Mouse (Mus musculus) heart, postnatal 25 days (tissue): ENCODE data around the gene Arntl2. TPM values are rescaled to one million over a fixed set of nuclear protein-coding genes. Genes with fewer than 3 reads are reported as not detected.
"Not testable (repeated sequence)": the region's sequence is repeated elsewhere in the genome, so short reads cannot be mapped to it uniquely, and the experiment has no call there.

Experiments
- DNase-seq: peaks from one replicate; pipeline ENCODE4 v3.0.0; 2022; ENCODE audit warnings: low spot score
- intact Hi-C: fragments of 180-260 bp; cut with DNase I; formaldehyde crosslinking; loops from one replicate; pipeline ENCODE4 v1.15.1; 2025
- total RNA-seq, 2 experiments: library from RNA; stranded (reverse); gene quantifications; 2 replicates each; pipeline ENCODE4 v1.2.3; 2021

The Arntl2 gene
- total RNA-seq, 2 experiments from 2014 or later = 0.78 to 1.6 TPM

DNA sequence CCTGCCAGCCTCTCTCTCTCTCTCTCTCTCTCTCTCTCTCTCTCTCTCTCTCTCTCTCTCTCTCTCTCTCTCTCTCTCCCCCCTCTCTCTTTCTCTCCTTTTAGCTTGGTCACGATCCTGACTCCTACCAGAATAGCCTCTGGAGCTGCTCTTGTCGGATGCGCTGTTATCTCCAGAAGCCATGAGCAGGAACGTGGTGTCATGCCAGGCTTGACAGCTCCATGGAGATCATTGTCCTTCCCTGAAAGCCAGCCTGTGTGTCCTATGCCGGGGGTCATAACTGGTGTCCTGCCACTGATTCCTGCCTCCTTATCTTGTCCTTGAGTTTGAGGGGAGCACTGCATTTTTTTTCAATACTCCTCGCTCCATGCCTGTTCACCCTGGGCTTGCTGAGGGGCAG, 49.0 kb downstream of the Arntl2 start:
- intact Hi-C loops = no loop called here
- no peak for DNase-seq

GRCm38 (mm10) chr6:146845347-146845746, 49.5 kb downstream of the Arntl2 start:
- intact Hi-C loops = no loop called here
- DNase-seq = no peak

DNA sequence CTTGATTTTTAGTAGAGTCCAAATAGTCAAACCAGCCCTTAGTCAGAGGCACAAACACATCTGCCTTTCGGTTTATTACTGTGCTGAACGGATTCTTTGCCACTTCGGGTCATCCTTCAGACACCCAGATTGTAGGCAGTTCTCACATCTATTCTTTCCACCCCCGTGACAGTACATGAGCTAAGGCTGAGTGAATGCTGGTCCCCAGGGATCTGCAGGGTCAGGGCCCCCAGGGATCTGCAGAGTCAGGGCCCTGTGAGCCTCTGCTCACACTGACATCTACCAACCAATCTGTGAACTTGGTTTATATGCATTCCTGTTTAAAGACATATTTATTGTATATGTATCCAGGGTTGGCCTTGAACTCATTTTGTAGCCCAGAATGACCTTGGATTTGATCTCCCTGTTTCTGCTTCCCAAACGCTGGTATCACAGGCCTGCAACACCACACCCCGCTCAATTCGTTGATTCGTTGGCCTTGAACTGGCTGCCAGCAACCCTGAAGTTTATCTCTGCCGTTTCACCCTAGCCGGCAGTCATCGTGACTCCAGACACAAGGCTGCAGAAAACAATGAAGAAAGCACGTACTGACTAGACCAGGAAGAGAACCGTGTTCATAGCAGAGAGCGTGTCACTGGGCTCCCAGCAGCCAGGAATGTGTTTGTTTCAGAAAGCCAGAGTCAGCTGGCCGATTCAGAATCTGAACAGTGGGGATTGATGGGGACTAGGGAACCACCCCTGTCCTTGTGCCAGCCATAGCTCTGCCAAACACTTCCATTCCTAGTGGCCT, 50.3 kb downstream of the Arntl2 start:
- intact Hi-C loops = no loop called here
- peak; percentile 32 for DNase-seq

DNA sequence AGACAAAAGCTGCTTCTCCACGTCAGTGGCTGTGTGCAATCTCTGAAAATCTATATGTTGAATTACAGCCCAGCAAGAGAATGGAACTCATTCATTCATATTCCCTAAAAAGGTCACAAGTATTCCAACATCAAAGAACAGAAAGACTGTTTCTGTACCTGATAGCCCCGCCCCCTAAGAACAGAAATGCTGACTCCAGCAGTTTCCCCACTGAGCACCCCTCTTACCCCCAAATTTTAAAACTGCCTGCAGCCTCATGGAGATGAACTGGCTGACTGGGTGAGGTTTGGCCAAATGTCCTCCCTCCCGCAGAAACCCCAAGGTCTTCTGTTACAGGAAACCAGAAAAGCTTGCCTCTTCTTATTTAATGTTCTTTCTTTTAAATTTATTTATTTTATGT, 51.5 kb downstream of the Arntl2 start:
- DNase-seq = no peak
- intact Hi-C loops = no loop called here

GRCm38 (mm10) chr6:146848281-146848680, 52.4 kb downstream of the Arntl2 start:
- intact Hi-C loops = no loop called here
- DNase-seq = no peak

- intact Hi-C loops = no loop called here
- no peak for DNase-seq
Measured at GRCm38 (mm10) chr6:146850050-146850449, 54.2 kb downstream of the Arntl2 start, which contains the start of gene Smco2. Gene Smco2, plus strand, starts transcription at chr6:146850104.

DNA sequence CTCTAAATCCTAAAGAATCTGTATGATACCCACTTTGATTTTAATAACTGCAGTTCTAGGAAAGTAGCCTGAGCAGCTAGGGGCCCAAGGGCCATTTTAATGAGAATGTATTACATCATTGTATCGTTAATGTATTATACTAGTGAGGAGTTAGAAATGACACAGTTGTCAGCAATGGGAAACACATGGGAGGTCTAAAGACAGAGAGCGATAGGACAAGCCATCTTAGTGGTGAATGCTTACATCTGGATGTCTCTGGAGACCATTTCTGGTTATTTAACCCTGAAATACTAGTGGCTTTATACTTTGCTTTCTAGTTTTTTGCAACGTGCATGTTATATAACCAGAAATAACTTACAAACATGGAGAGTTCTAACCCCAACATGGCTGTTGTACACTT, 56.1 kb downstream of the Arntl2 start:
- intact Hi-C loops = no loop called here

DNA sequence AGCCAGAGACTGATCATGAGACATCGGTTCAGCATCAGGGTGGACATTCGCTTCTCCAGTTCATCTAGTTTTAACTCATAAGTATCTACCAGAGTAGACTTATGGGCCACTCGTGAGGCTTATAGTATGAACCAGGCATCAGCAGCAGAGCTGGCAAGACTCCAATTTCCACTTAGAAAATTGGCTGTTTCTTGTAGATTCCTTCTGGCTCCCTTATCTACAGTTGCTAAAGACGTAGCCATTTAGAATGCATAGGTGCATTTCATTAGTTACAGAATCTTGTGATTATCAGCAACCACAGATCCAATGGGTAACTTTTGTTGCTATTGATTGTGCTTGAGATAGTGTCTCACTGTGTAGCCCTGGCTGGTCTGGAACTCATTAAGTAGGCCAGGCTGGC, 56.9 kb downstream of the Arntl2 start:
- intact Hi-C loops = no loop called here
- no peak for DNase-seq

More for the DNA sequence above, 56.1 kb downstream of the Arntl2 start:
- DNase-seq = no peak

DNA sequence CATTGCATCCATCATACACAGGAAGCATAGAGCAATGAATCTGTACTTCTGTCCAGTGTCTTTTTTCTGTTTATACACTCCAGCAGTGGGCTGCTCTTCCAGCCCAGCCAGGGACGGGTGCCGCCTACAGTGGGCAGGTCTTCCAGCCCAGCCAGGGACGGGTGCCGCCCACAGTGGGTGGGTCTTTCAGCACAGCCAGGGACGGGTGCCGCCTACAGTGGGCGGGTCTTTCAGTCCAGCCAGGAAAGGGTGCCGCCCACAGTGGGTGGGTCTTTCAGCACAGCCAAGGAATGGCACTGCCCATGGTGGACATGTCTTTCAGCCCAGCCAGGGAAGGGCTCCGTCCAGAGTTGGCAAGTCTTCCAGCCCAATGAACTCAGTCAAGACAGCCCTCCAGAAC, 59.3 kb downstream of the Arntl2 start:
- DNase-seq = no peak
- intact Hi-C loops = no loop called here

- no peak for DNase-seq
- intact Hi-C loops = no loop called here
Measured at GRCm38 (mm10) chr6:146857386-146857785, 61.5 kb downstream of the Arntl2 start.

DNA sequence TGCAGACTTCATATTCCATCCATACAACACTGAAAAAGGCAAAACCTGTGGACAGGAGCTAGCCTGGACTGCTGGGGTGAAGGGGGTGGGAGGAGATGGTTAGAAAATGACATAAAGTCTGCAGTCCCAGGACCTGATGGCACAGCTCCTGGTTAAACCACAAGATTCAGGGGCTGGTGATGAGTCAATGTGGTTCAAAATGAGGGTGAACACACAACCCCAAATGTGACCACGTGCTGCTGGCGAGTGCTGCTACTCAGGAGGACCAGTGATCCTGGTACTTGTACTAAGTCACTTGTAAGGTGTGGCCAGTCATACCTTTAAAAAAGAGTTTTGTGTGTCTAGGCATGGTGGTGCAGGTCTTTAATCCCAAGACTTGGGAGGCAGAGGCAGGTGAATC, 67.3 kb downstream of the Arntl2 start:
- DNase-seq = no peak
- intact Hi-C loops = no loop called here

GRCm38 (mm10) chr6:146864370-146864769, 68.5 kb downstream of the Arntl2 start:
- DNase-seq, intact Hi-C loops: not testable (repeated sequence)

DNA sequence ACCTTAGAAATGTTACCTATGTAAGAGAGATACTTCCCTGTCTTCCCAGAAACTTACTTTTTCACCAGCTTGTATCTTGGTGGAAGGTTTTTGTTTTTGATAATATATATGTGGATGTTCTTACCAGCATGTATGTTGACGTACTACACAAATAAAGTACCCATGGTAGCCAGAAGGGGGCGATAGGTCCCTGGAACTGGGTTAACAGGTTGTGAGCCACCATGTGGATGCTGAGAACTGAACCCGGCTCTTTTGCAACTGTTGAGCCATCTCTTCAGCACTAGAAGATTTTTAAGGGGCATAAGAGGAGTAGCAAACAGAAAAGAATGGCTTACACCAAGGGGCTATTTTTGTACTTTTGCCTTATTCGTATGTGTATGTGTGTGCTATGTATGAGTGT, 69.8 kb downstream of the Arntl2 start:
- intact Hi-C loops = no loop called here

GRCm38 (mm10) chr6:146871975-146872374, 76.1 kb downstream of the Arntl2 start:
- no peak for DNase-seq
- intact Hi-C loops = no loop called here

More for the DNA sequence above, 69.8 kb downstream of the Arntl2 start:
- no peak for DNase-seq

DNA sequence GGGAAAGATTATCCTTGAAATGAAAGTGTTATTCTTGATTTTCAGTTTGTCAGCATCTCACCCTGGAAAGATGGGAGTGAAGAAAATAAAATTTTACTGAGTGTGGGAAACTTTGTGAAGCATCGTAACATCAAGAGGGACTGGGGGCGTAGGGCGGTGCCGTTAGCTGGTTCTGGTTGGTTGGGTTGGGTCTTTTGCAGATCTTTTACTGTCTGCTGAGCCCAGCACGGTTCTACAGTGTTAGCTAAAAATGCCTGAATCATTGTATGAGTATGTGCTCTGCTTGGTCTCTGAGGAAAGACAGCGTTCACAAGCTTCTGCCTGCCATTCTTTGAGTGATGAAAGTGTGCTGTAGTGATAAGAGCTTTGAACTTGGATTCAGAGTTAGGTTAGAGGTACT, 78.6 kb downstream of the Arntl2 start:
- no peak for DNase-seq
- intact Hi-C loops = no loop called here

GRCm38 (mm10) chr6:146876820-146877219, 81.0 kb downstream of the Arntl2 start:
- no peak for DNase-seq
- intact Hi-C loops = no loop called here

DNA sequence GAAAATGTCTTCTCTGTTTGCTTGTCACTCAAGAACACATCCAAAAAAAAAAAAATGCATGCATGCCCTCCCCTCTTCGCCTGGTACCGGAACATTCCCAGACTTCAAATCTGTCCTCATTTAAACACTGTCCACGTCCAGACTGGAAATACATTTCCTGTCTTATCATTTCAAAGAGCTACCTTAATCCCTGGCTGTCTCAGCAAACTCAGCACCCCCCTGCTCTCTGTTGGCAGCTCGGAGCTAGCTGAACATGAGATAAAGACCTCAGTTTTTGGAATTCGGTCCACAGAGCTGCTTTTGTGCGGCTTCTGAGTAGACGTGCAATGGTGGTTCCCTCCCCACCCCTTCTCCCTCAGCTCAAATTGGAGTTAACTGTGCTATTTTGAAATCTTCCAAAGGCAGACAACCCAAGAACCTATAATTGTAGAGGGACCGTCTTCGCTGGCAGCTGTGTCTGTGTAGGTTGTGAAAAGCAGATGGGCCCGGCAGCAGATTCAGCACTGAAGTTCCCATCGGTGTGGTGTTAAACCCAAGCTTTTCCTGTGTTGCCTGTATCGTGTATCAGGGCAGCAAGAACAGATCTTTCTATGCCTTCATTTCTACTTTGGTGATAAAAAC, 81.7 kb downstream of the Arntl2 start:
- no peak for DNase-seq
- intact Hi-C loops = no loop called here

DNA sequence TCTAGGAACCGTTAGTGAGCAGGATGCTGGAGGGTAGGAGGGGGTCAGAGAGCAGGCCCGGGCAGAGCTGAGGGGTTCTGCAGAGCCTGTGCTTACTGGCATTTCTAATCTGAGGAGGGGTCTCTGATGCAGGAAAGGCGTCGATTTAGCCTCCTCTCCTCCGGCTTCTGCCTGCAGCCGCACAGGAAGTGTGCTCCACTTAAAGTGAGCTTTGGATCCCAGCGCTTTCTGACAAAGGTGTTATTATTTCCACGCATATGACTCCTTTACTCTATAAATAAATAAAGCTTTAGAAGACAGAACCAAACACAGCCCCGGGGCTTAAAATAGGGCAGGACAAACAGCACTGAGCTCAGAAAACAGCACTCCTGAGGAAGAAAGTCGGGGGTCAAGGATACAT, 83.1 kb downstream of the Arntl2 start:
- intact Hi-C loops = no loop called here
- DNase-seq = no peak

GRCm38 (mm10) chr6:146879856-146880255, 84.0 kb downstream of the Arntl2 start:
- intact Hi-C loops = no loop called here
- DNase-seq = no peak

DNA sequence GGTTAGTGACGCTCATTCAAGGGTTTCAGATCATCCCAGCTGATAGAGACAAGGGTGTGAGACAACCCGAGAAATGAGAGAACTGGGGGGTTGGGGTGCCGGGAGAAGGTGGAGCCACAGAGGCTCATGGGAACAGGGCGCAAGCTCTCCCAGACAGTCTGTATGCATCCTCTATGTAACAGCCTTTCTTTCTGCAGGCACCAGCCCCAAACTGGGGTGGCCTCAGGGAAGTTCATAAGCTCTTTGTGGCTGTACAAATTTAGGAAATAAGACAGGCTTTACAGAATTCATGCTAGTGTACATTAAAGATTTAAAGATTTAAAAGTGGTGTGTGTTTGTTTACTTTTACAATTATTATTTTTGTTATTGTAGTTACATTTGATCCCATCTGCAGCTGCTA, 84.4 kb downstream of the Arntl2 start:
- intact Hi-C loops = no loop called here
- DNase-seq = no peak

DNA sequence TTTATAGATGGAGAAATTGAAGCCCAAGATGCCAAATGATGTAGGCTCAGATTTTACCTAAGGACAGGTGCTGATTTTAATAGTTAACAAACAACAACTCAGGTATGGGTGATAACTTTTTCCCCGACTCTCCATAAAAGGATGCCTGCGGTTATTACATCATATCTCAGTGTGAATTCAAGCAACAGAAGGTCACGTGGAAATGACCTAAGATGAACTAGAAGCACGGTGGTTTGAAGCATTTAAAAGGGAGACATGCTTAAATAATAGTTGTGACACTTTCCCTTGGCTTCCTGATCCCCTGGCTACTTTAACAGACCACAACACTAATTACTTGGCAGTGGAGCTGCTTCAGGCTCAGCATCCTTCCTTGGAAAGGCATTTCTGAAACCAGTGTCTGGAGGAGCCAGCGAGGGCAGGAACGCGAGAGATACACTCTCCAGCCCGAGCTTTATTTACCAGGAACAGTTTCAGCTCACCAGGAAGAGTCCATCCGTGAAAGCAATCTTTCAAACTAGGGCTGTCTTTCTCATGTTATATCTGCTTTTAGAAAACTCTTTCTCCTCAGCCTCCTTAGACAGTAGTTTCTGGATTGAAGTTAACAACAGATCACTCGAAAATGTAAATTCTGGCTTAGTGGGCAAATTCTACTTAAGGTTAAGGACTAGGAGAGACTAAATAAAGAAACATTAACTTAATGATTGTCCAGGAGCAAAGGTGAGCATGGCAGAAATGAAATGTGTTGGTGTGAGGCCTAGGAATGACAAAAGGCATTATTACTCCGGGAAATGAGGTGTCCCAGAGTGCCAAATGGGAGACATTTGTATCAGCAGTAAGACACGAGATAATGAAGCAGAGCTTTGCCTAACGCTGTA, 86.3 kb downstream of the Arntl2 start:
- intact Hi-C loops = no loop called here
- DNase-seq = no peak
